Mouse (Mus musculus): ENCODE results near the gene H1f0.

The H1f0 gene

DNA sequence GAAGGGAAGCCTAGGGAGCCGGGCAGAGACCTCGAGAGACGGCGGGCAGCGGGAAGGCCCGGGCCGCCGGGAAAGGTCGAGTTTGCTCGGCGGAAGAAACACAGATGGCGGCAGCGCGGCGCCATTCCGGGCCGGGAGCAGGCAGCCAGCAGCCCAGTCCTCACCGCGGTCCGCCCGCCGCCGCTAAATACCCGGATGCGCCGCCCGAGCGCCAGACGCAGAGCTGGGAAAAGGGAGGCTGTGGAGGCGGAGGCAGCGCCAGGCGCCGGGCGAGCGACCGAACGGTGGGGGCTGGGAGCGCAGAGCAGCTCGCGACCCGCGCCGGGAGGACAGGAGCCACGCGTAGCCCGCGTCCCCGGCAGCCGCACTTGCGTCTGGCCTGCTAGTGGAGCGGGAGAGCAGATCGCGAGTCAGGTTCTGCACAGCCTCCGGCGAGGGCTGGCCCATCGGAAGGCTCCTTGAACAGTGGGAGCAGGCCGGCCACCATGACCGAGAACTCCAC, at the start of gene H1f0:
H1f0 (plus strand) TSS at position 214 of the 502 bp plus-strand sequence.
- peak; percentile 86 for DNase-seq (ENCODE audit: low read depth, low spot score)

- peak; percentile 96 for DNase-seq (ENCODE audit: low read depth, low spot score)
These were observed 49.4 kb upstream of the H1f0 start for GRCm38 (mm10) chr15:78978875-78979274.

DNA sequence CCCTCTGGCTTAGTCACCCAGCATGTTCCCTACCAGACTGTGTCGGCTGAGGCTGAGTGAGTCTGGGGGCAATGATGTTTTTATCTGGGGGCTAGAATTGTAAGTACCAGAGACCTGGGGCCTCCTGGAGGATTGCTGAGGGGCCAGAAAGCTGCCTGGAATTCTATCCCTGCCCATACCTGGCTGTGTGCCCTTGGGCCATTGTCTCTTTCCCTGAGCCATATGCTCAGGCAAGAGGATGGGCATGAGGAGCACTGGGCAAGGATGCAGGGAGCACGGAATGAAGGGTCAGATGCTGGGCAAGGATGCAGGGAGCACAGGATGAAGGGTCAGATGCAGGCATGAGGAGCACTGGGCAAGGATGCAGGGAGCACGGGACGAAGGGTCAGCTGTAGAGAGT, 48.2 kb upstream of the H1f0 start:
- no peak for DNase-seq (ENCODE audit: low read depth, low spot score)

DNA sequence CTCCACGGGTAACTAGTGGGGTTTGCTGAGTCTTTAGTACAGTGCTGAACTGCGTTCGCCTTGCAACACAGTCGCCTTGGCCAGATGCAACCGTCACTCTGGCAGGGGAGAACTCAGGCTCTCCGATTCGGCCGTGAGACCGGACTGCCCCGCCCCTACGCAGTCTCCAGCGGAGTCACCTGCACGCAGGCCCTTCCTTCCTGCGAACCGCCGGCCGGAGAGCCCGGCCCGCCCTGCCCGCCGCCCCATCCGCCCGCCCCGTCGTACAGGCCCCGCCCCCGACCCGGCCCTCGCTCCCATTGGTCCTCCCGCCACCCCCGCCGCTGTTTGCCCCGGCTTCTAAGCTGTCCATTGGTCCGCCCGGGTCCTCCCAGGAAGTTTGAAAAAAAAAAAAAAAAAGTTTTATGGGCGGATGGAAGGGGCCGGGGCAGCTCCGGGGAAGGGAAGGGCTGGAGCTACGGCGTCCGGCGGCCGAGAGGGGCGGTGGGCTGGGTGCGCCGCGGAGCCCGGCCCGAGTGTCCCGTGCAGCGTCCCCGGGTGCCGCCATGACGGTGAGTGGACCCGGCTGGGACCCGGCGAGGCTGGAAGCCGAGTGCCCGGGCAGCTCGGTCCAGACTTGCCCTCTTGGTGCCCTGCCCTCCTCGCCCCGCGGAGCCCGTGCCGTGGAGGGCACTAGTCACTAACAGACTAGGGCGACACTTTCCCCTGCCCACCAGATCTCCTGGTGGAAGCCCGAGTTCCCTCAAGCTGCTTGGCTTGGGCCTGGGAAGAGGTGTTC, 45.4 kb upstream of the H1f0 start:
- peak; percentile 87 for DNase-seq (ENCODE audit: low read depth, low spot score)

DNA sequence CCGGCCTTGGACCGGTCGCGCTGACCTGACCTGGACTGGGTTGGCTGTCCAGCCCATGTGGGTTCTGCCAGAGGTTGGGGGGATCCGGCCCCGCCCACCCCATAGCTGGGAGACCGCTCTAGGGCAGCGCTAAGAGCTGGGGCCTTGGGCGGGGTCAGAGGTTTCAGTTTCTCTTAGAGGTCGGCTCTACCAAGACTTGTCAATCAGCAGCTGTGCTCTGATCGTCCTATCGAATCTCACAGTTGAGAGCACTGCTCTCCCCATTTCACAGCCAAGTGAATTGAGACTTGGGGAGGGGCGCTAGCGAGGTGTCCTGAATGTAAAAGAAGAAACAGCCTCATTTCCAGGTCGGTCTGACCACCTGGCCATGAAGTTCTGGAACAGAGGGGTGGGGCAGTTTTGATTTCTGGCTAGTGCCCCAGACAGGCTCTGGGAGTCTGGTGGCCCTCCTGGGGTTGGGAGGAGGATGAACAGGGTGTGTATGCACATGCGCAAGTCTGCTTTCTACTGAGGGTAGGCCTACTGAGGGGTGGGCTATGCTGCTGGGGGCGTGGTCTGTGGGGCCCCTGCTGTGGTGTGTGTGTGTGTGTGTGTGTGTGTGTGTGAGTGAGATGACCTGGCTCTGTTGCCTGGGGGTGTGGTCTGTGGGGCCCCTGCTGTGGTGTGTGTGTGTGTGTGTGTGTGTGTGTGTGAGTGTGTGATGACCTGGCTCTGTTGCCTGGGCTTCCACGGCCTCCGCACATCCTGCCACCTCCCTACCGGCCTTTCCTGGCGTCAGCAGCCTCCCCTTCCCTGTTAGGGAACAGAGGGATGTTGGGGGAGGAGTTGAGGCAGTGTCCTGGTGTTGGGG, 44.6 kb upstream of the H1f0 start:
- DNase-seq (ENCODE audit: low read depth, low spot score), result peak; percentile 89

DNA sequence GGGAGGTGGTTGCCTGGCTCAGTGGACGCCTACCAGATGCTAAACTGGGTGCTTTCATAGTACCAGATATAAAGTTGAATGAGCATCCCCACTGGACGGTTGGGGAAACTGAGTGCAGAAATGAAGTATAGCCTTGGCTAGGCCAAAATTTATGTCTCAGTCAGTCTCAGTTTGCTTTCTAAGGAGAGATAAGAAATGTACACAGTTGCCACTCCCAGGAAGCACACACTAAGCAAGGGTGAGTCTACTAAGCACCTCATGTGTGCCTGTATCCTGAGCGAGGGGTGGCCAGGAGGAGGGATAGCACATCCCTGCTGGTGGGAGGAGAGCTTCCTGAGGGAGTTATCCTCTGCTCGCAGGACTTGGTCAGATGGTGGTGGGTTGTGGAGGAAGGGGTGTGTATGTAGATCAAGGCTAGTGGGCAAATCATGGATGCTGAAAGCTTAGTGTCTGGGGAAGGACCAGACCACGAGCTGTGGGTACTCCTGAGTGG, 43.9 kb upstream of the H1f0 start:
- DNase-seq (ENCODE audit: low read depth, low spot score), result no peak

DNA sequence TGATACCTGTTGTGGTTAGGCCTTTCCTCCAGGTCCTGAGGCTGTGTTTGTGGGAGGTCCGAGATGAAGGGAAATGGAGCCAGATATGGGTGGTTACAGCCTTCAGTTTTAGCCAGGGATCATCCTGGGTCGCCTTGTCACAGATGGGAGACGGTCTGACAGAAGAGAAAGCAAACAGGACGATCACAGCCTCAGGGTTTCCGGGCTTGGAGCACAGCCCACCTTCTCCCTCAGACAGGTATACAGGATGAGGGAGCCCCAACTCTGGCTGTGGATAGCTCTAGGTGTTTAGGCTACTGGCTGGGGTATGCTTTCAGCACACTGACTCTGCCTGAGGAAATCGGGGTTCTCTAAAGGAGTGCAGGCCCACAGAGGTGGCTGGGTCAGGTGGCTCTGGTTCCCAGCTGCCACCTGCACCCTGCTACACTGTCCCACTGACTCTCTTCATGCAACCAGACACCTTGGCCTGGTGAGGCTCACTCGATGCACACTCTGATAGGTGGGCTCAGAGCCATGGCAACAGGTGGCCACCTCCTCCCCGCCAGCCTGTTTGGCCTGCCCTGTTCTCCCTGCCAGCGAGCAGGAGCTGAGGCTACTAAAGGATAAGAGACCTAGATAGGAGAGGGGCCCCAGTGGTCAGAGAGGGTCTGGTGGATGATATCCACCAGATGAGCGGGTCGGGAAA, 41.6 kb upstream of the H1f0 start:
- no peak for DNase-seq (ENCODE audit: low read depth, low spot score)

GRCm38 (mm10) chr15:78988499-78988971, 39.7 kb upstream of the H1f0 start:
- DNase-seq (ENCODE audit: low read depth, low spot score), result peak; percentile 93

DNA sequence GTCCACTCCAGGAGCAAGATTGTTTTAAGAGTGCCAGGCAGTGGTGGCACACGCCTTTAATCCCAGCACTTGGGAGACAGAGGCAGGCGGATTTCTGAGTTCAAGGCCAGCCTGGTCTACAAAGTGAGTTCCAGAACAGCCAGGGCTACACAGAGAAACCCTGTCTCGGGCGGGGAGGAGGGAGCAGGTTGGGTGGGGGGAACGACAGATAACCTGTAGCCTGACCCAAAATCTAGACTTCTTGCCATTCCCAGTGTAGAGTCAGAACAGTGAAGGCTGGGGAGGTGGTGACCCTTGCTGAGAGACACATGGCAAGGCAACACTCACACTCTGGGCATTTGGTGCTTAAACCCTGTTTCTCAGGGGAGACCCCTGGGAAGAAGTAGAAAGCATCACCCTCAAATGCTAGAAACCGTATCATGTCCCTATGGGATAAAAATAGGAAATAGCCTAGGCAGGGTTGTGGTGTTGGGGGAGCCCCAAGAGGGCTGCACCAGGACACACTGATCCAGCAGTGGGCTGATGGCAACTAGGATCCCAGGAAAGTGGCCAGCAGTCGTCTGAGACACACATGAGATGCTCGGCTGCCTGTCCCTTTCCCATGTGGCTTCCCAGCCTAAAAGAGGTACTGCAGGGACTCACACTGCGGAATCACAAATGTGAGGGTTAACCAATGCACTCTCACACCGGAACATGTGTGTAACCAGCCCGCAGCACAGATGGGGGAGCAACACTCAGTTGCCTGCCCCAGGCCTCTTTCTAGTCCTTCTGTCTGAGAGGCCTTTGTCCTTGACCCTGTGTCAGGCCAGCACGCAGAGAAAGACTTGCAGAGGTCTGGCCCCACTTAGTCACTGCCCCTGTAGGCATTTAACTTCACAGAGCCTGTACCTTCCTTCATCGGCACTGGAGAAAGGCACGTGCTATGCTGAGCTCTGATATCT, 38.8 kb upstream of the H1f0 start:
- DNase-seq (ENCODE audit: low read depth, low spot score), result no peak

- DNase-seq (ENCODE audit: low read depth, low spot score), result no peak
These were observed 38.2 kb upstream of the H1f0 start for GRCm38 (mm10) chr15:78990093-78990463.

GRCm38 (mm10) chr15:78990970-78991525, 37.2 kb upstream of the H1f0 start:
- DNase-seq (ENCODE audit: low read depth, low spot score), result no peak

GRCm38 (mm10) chr15:78992235-78992634, 36.0 kb upstream of the H1f0 start:
- peak; percentile 9 for DNase-seq (ENCODE audit: low read depth, low spot score)

DNA sequence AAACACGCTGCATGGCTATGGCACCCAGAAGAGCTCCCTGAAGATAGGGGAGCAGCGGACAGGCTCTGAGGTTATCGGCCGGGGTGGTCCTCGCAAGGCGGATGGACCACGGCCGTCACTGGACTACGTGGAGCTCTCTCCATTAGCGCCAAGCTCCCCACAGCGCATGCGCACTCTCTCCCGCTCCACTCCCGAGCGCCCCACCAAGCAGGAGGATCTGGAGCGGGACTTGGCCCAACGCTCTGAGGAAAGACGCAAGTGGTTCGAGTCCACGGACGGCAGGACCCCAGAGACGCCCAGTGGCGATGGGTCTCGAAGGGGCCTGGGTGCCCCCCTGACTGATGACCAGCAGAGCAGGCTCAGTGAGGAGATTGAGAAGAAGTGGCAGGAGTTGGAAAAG, 35.3 kb upstream of the H1f0 start:
- no peak for DNase-seq (ENCODE audit: low read depth, low spot score)

- no peak for DNase-seq (ENCODE audit: low read depth, low spot score)
These were observed 32.3 kb upstream of the H1f0 start for GRCm38 (mm10) chr15:78995916-78996315.

- no peak for DNase-seq (ENCODE audit: low read depth, low spot score)
These were observed 31.6 kb upstream of the H1f0 start for GRCm38 (mm10) chr15:78996663-78997062.

DNA sequence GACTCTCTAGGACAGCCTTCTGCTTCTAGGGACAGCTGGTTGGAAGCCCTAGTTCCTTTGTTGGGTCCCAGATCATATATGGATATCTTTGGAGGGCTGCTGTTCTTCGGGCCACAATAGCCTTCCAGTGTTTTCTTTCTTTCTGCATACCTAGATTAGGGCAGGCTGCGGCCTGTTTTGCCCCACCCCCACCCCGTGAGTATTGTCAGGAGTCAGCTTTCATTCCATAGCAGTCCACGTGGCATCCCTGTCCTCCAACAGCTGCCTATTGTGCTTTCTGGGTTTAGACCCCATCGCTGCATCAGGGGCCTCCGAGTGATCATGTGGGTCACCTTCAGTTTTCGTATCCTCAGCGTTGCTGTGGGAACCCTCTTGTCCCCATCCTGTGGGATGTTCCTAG, 29.9 kb upstream of the H1f0 start:
- DNase-seq (ENCODE audit: low read depth, low spot score), result no peak

GRCm38 (mm10) chr15:78999586-78999985, 28.7 kb upstream of the H1f0 start:
- no peak for DNase-seq (ENCODE audit: low read depth, low spot score)

DNA sequence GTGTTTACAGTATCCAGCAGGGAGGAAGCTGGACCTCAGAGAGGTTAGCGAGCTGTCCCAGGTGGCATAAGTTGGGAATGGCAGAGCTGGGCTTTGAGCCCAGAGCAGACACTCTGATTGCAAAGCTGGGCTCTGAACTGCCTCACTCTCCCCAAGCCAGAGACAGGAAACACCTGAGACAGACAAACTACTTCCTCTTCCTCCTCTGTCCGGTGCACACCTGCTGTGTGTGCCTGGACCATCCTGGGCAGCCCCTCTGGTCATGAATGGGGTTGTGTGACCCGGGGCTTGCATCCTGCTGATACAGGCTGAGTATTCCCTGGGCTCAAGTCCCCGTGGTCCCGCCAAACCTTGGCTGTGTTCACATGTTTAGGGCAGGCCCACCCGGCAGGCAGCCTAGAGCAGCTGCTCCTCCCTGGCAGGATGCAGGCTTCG, 27.9 kb upstream of the H1f0 start:
- no peak for DNase-seq (ENCODE audit: low read depth, low spot score)

DNA sequence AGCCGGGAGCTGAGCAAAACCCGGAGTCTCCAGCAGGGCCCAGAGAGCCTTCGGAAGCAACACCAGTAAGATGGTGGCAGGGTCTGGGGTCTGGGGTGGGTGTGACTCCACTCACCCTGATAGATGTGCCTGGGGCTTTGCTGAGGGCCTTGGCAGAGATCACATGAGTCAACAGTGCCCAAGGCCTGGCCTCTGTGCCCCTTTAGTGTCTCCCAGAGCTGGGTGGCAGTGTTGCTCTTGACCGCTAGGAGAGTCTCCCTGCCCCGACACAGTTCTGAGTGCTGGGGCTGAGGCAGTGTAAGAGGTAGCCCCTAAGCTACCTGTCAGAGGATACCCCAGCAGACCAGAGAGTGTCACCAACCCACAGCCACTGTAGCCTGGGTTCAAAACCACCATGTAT, 26.7 kb upstream of the H1f0 start:
- DNase-seq (ENCODE audit: low read depth, low spot score), result no peak

DNA sequence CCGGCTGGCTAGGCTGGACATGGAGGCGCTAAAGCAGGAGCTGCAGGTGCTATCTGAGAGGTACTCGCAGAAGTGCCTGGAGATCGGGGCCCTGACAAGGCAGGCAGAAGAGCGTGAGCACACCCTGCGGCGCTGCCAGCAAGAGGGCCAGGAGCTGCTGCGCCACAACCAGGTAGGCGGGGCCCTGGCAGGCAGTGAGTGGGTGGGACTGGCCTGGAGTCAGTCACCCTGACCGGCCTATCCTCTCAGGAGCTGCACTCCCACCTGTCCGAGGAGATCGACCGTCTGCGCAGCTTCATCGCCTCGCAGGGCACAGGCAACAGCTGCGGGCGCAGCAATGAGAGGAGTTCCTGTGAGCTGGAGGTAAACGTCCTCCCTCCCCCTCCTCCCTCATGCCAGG, 26.2 kb upstream of the H1f0 start:
- DNase-seq (ENCODE audit: low read depth, low spot score), result no peak

All from 3T3-L1 (cell line).